Mouse (Mus musculus): ENCODE data around the gene Klhdc8b.

DNA sequence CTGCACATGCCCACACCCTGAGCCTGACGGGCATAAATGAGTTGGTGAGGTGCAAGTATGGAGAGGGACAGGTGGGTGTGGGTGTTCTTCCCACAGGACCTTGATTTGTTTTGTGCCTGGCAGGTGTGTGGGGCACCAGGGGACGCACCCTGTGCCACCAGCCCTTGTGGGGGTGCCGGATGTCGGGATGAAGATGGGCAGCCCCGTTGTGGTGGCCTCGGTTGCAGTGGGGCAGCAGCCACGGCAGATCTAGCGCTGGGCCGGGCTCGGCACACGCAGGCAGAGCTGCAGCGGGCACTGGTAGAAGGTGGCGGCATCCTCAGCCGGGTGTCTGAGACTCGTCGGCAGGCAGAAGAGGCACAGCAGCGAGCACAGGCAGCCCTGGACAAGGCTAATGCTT lies 27.0 kb upstream of the Klhdc8b start:
- TF ChIP-seq CTCF (IDR thresholded peaks at IDR 0.05; ENCODE audit: control insufficient read depth, insufficient read depth, low read length) (no peak), POLR2A (IDR thresholded peaks at IDR 0.05; ENCODE audit: borderline replicate concordance, control insufficient read depth, low read depth, low read length) (no peak)

Measured in bone marrow, adult 2 months (tissue).